Mouse (Mus musculus): ENCODE measurements around the gene Gm17455. TPM values are rescaled to one million over a fixed set of nuclear protein-coding genes. Genes with fewer than 3 reads are reported as not detected.

Gene Gm17455
- polyA plus RNA-seq, 1 experiment, result 1.7 TPM

GRCm38 (mm10) chr10:60367145-60367544 lies 32.4 kb upstream of the Gm17455 start:
- H3K27me3 ChIP-seq (ENCODE audit: control insufficient read depth, insufficient read depth, low read length), result no peaks in the 10 kb centered on the region
- H3K4me1 ChIP-seq (ENCODE audit: control insufficient read depth, insufficient read depth, low read length), result no peaks in the 10 kb centered on the region; the same call in 1 of the 2 replicates
- H3K4me3 ChIP-seq (replicated peaks; ENCODE audit: insufficient read depth, low read depth, low read length), result no peak overlapping the region
- H3K27ac ChIP-seq (ENCODE audit: insufficient read depth, low read length), result no peak overlapping the region
- DNase-seq, result no peak
- WGBS, result 94% methylated on average over 2 of the region's 2 CpGs
- TF ChIP-seq POLR2A (IDR thresholded peaks at IDR 0.05; ENCODE audit: borderline replicate concordance, insufficient read depth, low read length), result no peak
- TF ChIP-seq CTCF (IDR thresholded peaks at IDR 0.05; ENCODE audit: borderline replicate concordance, insufficient read depth, low read depth, low read length), result no peak

- no peaks in the 10 kb centered on the region; the same call in 1 of the 2 replicates for H3K4me1 ChIP-seq (ENCODE audit: control insufficient read depth, insufficient read depth, low read length)
- H3K27me3 ChIP-seq (ENCODE audit: control insufficient read depth, insufficient read depth, low read length), result no peaks in the 10 kb centered on the region
- no peak for DNase-seq
- no peak overlapping the region for H3K27ac ChIP-seq (ENCODE audit: insufficient read depth, low read length)
- no peak overlapping the region for H3K4me3 ChIP-seq (replicated peaks; ENCODE audit: insufficient read depth, low read depth, low read length)
- TF ChIP-seq POLR2A (IDR thresholded peaks at IDR 0.05; ENCODE audit: borderline replicate concordance, insufficient read depth, low read length) (no peak), CTCF (IDR thresholded peaks at IDR 0.05; ENCODE audit: borderline replicate concordance, insufficient read depth, low read depth, low read length) (no peak)
- WGBS, result 60% methylated on average over 4 of the region's 4 CpGs
These were observed 31.6 kb upstream of the Gm17455 start for GRCm38 (mm10) chr10:60367904-60368303.

GRCm38 (mm10) chr10:60369405-60369804 lies 30.1 kb upstream of the Gm17455 start:
- TF ChIP-seq CTCF (IDR thresholded peaks at IDR 0.05; ENCODE audit: borderline replicate concordance, insufficient read depth, low read depth, low read length) (no peak), POLR2A (IDR thresholded peaks at IDR 0.05; ENCODE audit: borderline replicate concordance, insufficient read depth, low read length) (no peak)
- DNase-seq, result no peak
- Histone ChIP-seq H3K4me3 (replicated peaks; ENCODE audit: insufficient read depth, low read depth, low read length) (no peak overlapping the region), H3K27me3 (ENCODE audit: control insufficient read depth, insufficient read depth, low read length) (no peaks in the 10 kb centered on the region), H3K27ac (ENCODE audit: insufficient read depth, low read length) (no peak overlapping the region), H3K4me1 (ENCODE audit: control insufficient read depth, insufficient read depth, low read length) (no peaks in the 10 kb centered on the region; the same call in 1 of the 2 replicates)
- WGBS, result 91% methylated on average over 6 of the region's 6 CpGs

GRCm38 (mm10) chr10:60370098-60370497 lies 29.4 kb upstream of the Gm17455 start:
- 20% methylated on average over 2 of the region's 2 CpGs for WGBS
- Histone ChIP-seq H3K27me3 (ENCODE audit: control insufficient read depth, insufficient read depth, low read length) (no peaks in the 10 kb centered on the region), H3K27ac (ENCODE audit: insufficient read depth, low read length) (no peak overlapping the region), H3K4me3 (replicated peaks; ENCODE audit: insufficient read depth, low read depth, low read length) (no peak overlapping the region), H3K4me1 (ENCODE audit: control insufficient read depth, insufficient read depth, low read length) (no peaks in the 10 kb centered on the region; the same call in 1 of the 2 replicates)
- peak; percentile 50 to 75 for DNase-seq
- TF ChIP-seq CTCF (IDR thresholded peaks at IDR 0.05; ENCODE audit: borderline replicate concordance, insufficient read depth, low read depth, low read length), result no peak
- TF ChIP-seq POLR2A (IDR thresholded peaks at IDR 0.05; ENCODE audit: borderline replicate concordance, insufficient read depth, low read length), result no peak

- Histone ChIP-seq H3K27ac (ENCODE audit: insufficient read depth, low read length) (no peak overlapping the region), H3K4me3 (replicated peaks; ENCODE audit: insufficient read depth, low read depth, low read length) (no peak overlapping the region), H3K4me1 (ENCODE audit: control insufficient read depth, insufficient read depth, low read length) (no peaks in the 10 kb centered on the region; the same call in 1 of the 2 replicates), H3K27me3 (ENCODE audit: control insufficient read depth, insufficient read depth, low read length) (no peaks in the 10 kb centered on the region)
- no peak for DNase-seq
- no peak for TF ChIP-seq POLR2A (IDR thresholded peaks at IDR 0.05; ENCODE audit: borderline replicate concordance, insufficient read depth, low read length)
- TF ChIP-seq CTCF (IDR thresholded peaks at IDR 0.05; ENCODE audit: borderline replicate concordance, insufficient read depth, low read depth, low read length), result no peak
- 58% methylated on average over 5 of the region's 5 CpGs for WGBS
These were observed 28.9 kb upstream of the Gm17455 start for GRCm38 (mm10) chr10:60370601-60371061.

- no peak overlapping the region for H3K4me3 ChIP-seq (replicated peaks; ENCODE audit: insufficient read depth, low read depth, low read length)
- no peak for DNase-seq
- WGBS, result 85% methylated on average over 5 of the region's 5 CpGs
- H3K27ac ChIP-seq (ENCODE audit: insufficient read depth, low read length), result no peak overlapping the region
- peaks cover 2% of the 10 kb centered on the region; the same call in 1 of the 2 replicates for H3K4me1 ChIP-seq (ENCODE audit: control insufficient read depth, insufficient read depth, low read length)
- TF ChIP-seq POLR2A (IDR thresholded peaks at IDR 0.05; ENCODE audit: borderline replicate concordance, insufficient read depth, low read length) (no peak), CTCF (IDR thresholded peaks at IDR 0.05; ENCODE audit: borderline replicate concordance, insufficient read depth, low read depth, low read length) (no peak)
- no peaks in the 10 kb centered on the region for H3K27me3 ChIP-seq (ENCODE audit: control insufficient read depth, insufficient read depth, low read length)
These were observed 27.7 kb upstream of the Gm17455 start for GRCm38 (mm10) chr10:60371596-60372386.

GRCm38 (mm10) chr10:60373543-60373936 lies 26.0 kb upstream of the Gm17455 start:
- H3K27me3 ChIP-seq (ENCODE audit: control insufficient read depth, insufficient read depth, low read length), result no peaks in the 10 kb centered on the region
- TF ChIP-seq POLR2A (IDR thresholded peaks at IDR 0.05; ENCODE audit: borderline replicate concordance, insufficient read depth, low read length), result no peak
- no peak for TF ChIP-seq CTCF (IDR thresholded peaks at IDR 0.05; ENCODE audit: borderline replicate concordance, insufficient read depth, low read depth, low read length)
- H3K4me1 ChIP-seq (ENCODE audit: control insufficient read depth, insufficient read depth, low read length), result peaks cover 3% of the 10 kb centered on the region; the same call in 1 of the 2 replicates
- DNase-seq, result no peak
- no peak overlapping the region for H3K27ac ChIP-seq (ENCODE audit: insufficient read depth, low read length)
- WGBS, result 87% methylated on average over 6 of the region's 6 CpGs
- no peak overlapping the region for H3K4me3 ChIP-seq (replicated peaks; ENCODE audit: insufficient read depth, low read depth, low read length)
